Comparison of ENCODE assay signal across 7 mouse cellular contexts in the genomic region with DNA sequence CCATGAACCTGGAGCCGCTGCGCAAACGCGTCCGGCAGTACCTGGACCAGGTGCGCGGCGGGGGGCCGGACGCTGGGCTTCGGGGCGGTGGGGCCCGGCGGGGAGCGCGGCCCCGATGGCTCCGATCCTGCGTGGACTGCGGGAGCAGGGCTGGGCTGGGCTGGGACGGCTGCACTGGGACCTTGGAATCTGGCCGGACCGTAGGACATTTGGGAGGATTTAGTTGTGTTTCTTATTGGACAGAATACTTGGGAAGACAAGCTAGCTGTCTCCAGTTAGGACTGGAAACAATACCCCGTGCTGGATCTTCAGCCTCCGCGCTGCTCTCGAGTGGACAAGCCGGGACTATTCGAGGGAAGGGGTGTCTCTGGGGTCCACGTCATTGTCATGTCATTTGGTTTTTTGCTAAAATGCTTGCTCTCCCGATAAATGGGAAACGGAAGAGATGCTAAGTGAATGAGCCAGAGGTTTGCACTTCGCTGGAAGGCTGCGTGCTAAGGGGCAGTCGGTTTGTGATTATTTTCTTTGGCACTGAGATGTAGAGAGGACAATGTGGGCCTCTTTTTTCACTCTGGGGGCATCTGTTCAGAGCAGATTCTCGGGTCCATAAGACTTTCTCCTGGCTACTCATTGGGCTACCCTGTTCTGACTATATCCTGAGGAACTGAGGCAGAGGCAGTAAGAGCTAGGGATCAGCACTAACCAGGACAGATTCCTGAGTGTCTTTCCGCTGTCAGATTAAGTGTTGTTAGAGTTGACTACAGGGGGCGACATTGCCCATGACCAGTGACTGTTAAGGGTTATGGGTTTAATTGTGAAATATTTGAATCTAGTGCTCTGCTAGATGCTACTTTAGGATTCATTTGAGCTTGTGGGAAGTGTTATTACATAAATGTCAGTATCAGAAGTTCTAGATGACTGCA. TPM values are rescaled to one million over a fixed set of nuclear protein-coding genes. Genes with fewer than 3 reads are reported as not detected.
DNase-seq lines count a peak whose midpoint lies in the region; ATAC-seq and TF ChIP-seq lines count a peak whose summit lies in the region.

No protein-coding gene starts in this region.

- H3K4me1 ChIP-seq in ES-E14 (ENCODE audit: control insufficient read depth in 2 of 2, insufficient read depth in 2 of 2, low read length in 2 of 2, poor library complexity in 1 of 2) = peaks cover 2 to 4% of the 10 kb centered on the region in 2 experiments; a peak in 3 of 4 replicates
- no peaks in the 10 kb centered on the region for H3K4me1 ChIP-seq in bone marrow, adult 2 months (ENCODE audit: control insufficient read depth, insufficient read depth, low read length)
- peaks cover 19% of the 10 kb centered on the region for H3K4me1 ChIP-seq in hindbrain, embryonic 10.5 days (replicated peaks)

- H3K4me3 ChIP-seq in ES-E14 (ENCODE audit: insufficient read depth in 1 of 2, low read depth in 1 of 2, low read length in 2 of 2, poor library complexity in 1 of 2, severe bottlenecking in 1 of 2) = peak overlapping the region; percentile 81 to 94
- peak overlapping the region; percentile 76 for H3K4me3 ChIP-seq in bone marrow, adult 2 months (replicated peaks; ENCODE audit: control insufficient read depth, low read depth, low read length)
- H3K4me3 ChIP-seq in hindbrain, embryonic 10.5 days = peak overlapping the region; percentile 99

- ATAC-seq in erythroblast, adult 5-6 weeks (replicated peaks; ENCODE audit: low FRiP score, poor library complexity, severe bottlenecking) = peak; percentile 84

- under 1% methylated on average over 38 of the region's 38 CpGs for WGBS in bone marrow, adult 2 months
- WGBS in hindbrain, embryonic 10.5 days = 1% methylated on average over 38 of the region's 38 CpGs

- TF ChIP-seq POLR2A in bone marrow, adult 2 months (IDR thresholded peaks at IDR 0.05; ENCODE audit: borderline replicate concordance, control insufficient read depth, low read depth, low read length) = no peak

- H3K9ac ChIP-seq in ES-E14 (ENCODE audit: insufficient read depth, low read depth, low read length, poor library complexity, severe bottlenecking) = peak overlapping the region; percentile 82

- in situ Hi-C loops in ES-E14 (cut with MboI; ENCODE audit: low sequenced_read_pairs in 2 of 2, unreplicated experiment in 2 of 2) = loop anchor here (10.0 to 25.0 kb wide), 2 partner anchors 203 to 346 kb away; partner anchors contain the start of gene Grk1 (in 1 of the 2)

- no peak for TF ChIP-seq CTCF in bone marrow, adult 2 months (IDR thresholded peaks at IDR 0.05; ENCODE audit: control insufficient read depth, insufficient read depth, low read length)

- DNase-seq in ES-E14 (ENCODE audit: low read depth, low spot score) = peak; percentile 48
- peak; percentile 24 for DNase-seq in hindbrain, embryonic 10.5 days (ENCODE audit: low spot score)
- DNase-seq in layer of hippocampus, adult 9-11 months = peak; percentile 28
- peak; percentile 57 for DNase-seq in lung, postnatal 25 days (ENCODE audit: low spot score)
- DNase-seq in retina, postnatal 7 days (ENCODE audit: low read depth, low spot score) = peak; percentile 17

- no peak overlapping the region for H3K27ac ChIP-seq in ES-E14 (ENCODE audit: insufficient read depth, low read depth, low read length, poor library complexity, severe bottlenecking)
- H3K27ac ChIP-seq in bone marrow, adult 2 months (ENCODE audit: control insufficient read depth, insufficient read depth, low read depth, low read length, poor library complexity) = peak overlapping the region; percentile 77
- peak overlapping the region; percentile 96 for H3K27ac ChIP-seq in hindbrain, embryonic 10.5 days

- no peaks in the 10 kb centered on the region for H3K9me3 ChIP-seq in ES-E14 (ENCODE audit: control insufficient read depth, insufficient read depth, low read depth, low read length)
- H3K9me3 ChIP-seq in hindbrain, embryonic 10.5 days = no peaks in the 10 kb centered on the region

- H3K27me3 ChIP-seq in hindbrain, embryonic 10.5 days (ENCODE audit: insufficient read depth, poor library complexity, severe bottlenecking) = no peaks in the 10 kb centered on the region

- H3K36me3 ChIP-seq in ES-E14 (ENCODE audit: control insufficient read depth, insufficient read depth, low read length, poor library complexity, severe bottlenecking) = peaks cover 13% of the 10 kb centered on the region
- H3K36me3 ChIP-seq in hindbrain, embryonic 10.5 days = peaks cover 37% of the 10 kb centered on the region

TF ChIP-seq in ES-E14, 5 proteins besides CTCF, POLR2A, EP300 and RAD21:
- TF ChIP-seq ZC3H11A (IDR thresholded peaks at IDR 0.05; ENCODE audit: borderline replicate concordance, low read depth, low read length) = no peak
- no peak for TF ChIP-seq ZNF384 (IDR thresholded peaks at IDR 0.05; ENCODE audit: low read depth, low read length)
- TF ChIP-seq MAFK (IDR thresholded peaks at IDR 0.05; ENCODE audit: insufficient read depth, low read depth, low read length) = no peak

RNA-seq across cellular contexts. Expression of gene Cdc16, which starts 0.6 kb away (rescaled TPM):
- 51.5 and 63.6 TPM in 2 replicates for total RNA-seq in ES-E14 (2012; rRNA removed)
- 24.2 and 30.5 TPM in 2 replicates for polyA plus RNA-seq in bone marrow, adult 2 months (2011; ENCODE audit: insufficient read depth, insufficient read length, low replicate concordance, missing spikeins)
- 25.0 and 26.8 TPM in 2 replicates for total RNA-seq in erythroblast, adult 5-6 weeks (2015; ENCODE audit: low replicate concordance)
- 12.3 and 16.0 TPM in 2 replicates for total RNA-seq in erythroblast, adult 5-6 weeks (2017; ENCODE audit: low replicate concordance)
- 210 and 212 TPM in 2 replicates for polyA plus RNA-seq in hindbrain, embryonic 10.5 days (2016; fragmentation: Nextera tagmentation; extraction: Ambion mirVana)

RNA-seq across cellular contexts. Expression of gene Upf3a, which starts 27.3 kb away (rescaled TPM):
- 27.6 and 34.2 TPM in 2 replicates for total RNA-seq in ES-E14 (2012; rRNA removed)
- polyA plus RNA-seq in bone marrow, adult 2 months (2011; ENCODE audit: insufficient read depth, insufficient read length, low replicate concordance, missing spikeins) = 17.5 and 19.9 TPM in 2 replicates
- 9.2 and 10.6 TPM in 2 replicates for total RNA-seq in erythroblast, adult 5-6 weeks (2015; ENCODE audit: low replicate concordance)
- total RNA-seq in erythroblast, adult 5-6 weeks (2017; ENCODE audit: low replicate concordance) = 10.2 and 15.3 TPM in 2 replicates
- polyA plus RNA-seq in hindbrain, embryonic 10.5 days (2016; fragmentation: Nextera tagmentation; extraction: Ambion mirVana) = 36.0 and 36.7 TPM in 2 replicates

RNA-seq across cellular contexts. Expression of gene Cfap97d2, which starts 52.4 kb away (rescaled TPM):
- 0.21 TPM in 1 of 2 replicates, not detected in the other for total RNA-seq in ES-E14 (2012; rRNA removed)
- 2.8 TPM in 1 of 2 replicates, not detected in the other for polyA plus RNA-seq in bone marrow, adult 2 months (2011; ENCODE audit: insufficient read depth, insufficient read length, low replicate concordance, missing spikeins)
- total RNA-seq in erythroblast, adult 5-6 weeks (2015; ENCODE audit: low replicate concordance) = not detected in 2 replicates
- not detected in 2 replicates for total RNA-seq in erythroblast, adult 5-6 weeks (2017; ENCODE audit: low replicate concordance)
- 0.90 and 2.5 TPM in 2 replicates for polyA plus RNA-seq in hindbrain, embryonic 10.5 days (2016; fragmentation: Nextera tagmentation; extraction: Ambion mirVana)
